Mouse (Mus musculus) lung, adult 2 months (tissue): ENCODE measurements around the gene Muc20.

Source experiments
- CTCF ChIP-seq: fragments of 200-500 bp; IDR thresholded peaks from 2 replicates; pipeline ENCODE4 v1.5.1; 2011; ENCODE audit warnings: mild to moderate bottlenecking, low read length, control low read depth; ENCODE audit not compliant: insufficient read depth
- POLR2A ChIP-seq: fragments of 200-500 bp; IDR thresholded peaks from 2 replicates; pipeline ENCODE4 v1.6.1; 2011; ENCODE audit warnings: low read depth, mild to moderate bottlenecking, control low read depth, low read length, borderline replicate concordance; ENCODE audit errors: extremely low read depth

- TF ChIP-seq CTCF: no peak
- no peak for TF ChIP-seq POLR2A
Observed at GRCm38 (mm10) chr16:32825380-32825779, 28.1 kb upstream of the Muc20 start.
